Mouse (Mus musculus): ENCODE results near the gene Skap2. TPM values are rescaled to one million over a fixed set of nuclear protein-coding genes. Genes with fewer than 3 reads are reported as not detected.

Skap2 gene
- polyA plus RNA-seq, 1 experiment from 2014 or later = 18.1 TPM

DNA sequence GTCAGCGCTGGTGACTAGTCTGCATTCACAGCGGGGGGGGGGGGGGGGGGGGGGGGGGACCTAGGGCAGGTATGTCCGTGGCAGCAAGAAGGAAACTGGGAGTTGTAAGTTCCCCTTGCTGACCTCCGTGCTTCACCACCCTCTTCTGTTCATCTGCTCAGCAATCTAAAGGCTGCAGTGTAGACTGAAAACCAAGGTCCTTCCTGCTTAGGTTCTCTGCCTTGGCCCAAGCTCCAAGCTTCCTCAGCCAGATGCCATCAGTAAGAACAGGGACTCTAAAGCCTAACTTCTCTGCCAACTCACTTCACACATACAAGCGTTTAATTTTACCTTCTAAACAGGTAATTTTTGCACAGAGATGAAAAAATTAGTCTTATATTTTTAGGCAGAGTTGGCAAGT, 10.0 kb upstream of the Skap2 start:
- H3K27ac ChIP-seq = no peak overlapping the region

DNA sequence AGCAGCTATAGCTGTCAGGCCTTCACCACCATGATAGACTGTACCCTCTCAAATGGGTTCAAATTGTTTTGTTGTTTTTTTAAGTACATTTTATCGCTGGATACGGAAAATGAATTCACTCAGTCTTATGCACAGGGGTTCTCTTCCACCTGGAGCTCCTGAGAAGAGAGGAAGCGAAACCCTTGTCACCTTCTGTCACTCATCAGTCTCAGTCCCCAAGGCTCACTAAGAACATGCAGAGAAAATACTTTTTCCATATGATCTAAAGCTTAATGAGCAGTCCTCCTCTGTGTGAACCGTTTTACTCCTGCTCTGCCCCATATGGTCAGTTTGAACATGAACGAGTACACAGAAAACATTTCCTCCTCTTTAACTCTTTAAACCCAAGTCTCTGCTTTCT, 7.9 kb upstream of the Skap2 start:
- no peaks in the 10 kb centered on the region for H3K27me3 ChIP-seq (ENCODE audit: insufficient read depth, poor library complexity, severe bottlenecking)
- H3K27ac ChIP-seq = no peak overlapping the region
- no peaks in the 10 kb centered on the region for H3K36me3 ChIP-seq
- DNase-seq (ENCODE audit: low spot score) = no peak
- peaks cover 7% of the 10 kb centered on the region; the same call in 1 of the 2 replicates for H3K9me3 ChIP-seq
- 88% methylated on average over 5 of the region's 5 CpGs for WGBS
- H3K4me1 ChIP-seq (replicated peaks) = no peaks in the 10 kb centered on the region
- H3K4me3 ChIP-seq = no peak overlapping the region

More for the DNA sequence above, 10.0 kb upstream of the Skap2 start:
- Histone ChIP-seq H3K27me3 (ENCODE audit: insufficient read depth, poor library complexity, severe bottlenecking) (no peaks in the 10 kb centered on the region), H3K9me3 (peaks cover 9% of the 10 kb centered on the region; the same call in 1 of the 2 replicates), H3K36me3 (no peaks in the 10 kb centered on the region), H3K4me3 (no peak overlapping the region), H3K4me1 (replicated peaks) (no peaks in the 10 kb centered on the region)
- 40% methylated on average over 5 of the region's 5 CpGs for WGBS
- DNase-seq (ENCODE audit: low spot score) = no peak

DNA sequence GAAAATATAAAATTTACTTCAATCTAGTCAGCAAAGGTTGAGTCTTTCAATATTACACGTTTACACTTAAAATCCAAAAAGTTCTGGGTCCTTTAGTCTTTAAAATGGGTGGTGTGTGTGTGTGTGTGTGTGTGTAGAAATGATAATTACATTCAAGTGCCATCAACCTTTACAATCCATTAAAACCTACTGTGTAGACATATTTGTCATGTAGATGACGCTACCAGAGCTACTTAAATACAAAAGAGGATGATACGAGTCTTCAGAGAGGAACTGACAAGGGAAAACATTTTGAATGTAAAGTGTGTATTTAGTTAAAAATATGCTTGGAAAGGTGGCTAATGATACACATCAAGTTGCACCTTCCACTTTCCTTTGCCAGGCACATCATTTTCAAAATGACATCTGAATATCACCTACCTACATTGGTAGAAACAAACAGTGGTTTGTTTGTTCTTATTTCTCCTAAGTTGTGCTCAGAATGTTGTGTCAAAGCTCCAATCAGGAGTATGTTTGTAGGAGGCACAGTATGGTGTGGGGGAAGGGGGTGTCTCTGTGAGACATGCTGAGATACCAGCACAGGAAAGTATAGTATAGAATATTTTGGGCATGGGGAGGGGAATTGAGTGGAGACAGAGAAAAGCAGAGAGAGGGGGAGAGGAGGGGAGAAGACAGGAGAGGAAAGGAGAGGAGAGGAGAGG, 1.0 kb upstream of the Skap2 start:
- peaks cover 38% of the 10 kb centered on the region for H3K27me3 ChIP-seq (ENCODE audit: insufficient read depth, poor library complexity, severe bottlenecking)
- H3K4me3 ChIP-seq = peak overlapping the region; percentile 69
- H3K36me3 ChIP-seq = no peaks in the 10 kb centered on the region
- 16% methylated on average over 3 of the region's 3 CpGs for WGBS
- H3K9me3 ChIP-seq = no peaks in the 10 kb centered on the region
- no peak for DNase-seq (ENCODE audit: low spot score)
- peak overlapping the region; percentile 92 for H3K27ac ChIP-seq
- H3K4me1 ChIP-seq (replicated peaks) = peaks cover 18% of the 10 kb centered on the region

DNA sequence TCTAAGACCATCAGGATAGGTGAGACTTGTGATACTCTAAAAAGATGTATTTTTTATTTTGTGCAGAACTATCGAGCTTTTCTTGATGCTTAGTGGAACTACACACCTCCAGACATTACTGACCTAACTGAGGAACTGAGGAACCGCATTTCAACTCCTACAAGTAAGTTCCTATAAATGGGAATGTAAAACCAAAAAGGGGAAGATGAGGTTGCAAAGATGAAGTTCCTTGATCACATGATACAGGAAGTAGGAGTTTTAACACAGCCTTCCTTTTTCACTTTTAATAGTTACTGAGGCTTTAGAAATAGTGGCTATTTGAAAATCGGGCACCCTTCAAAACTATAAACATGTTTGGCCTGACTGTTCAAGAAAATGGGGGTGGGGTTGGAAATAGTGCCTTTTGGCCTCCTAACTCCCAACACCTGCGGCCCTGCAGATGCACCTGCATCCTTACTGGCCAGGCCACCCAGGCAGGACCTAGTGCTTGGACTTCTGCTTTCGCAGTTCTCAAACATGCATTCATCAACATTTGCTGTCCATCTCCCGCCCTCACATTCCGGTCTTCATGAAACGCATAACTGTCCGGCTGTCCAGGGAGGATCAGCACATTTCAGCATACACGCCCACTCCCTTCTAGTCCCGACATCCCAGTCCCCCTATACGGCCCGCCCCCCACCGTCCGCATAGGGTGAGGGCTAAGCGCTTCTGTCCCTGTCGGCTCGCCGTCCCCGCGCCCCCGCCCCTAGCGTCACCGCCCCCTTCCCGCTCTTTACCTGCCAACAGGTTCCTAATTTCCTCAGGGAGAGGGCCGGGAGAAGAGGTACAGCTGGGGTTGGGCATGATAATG, 565 bp downstream of the Skap2 start:
- no peak for DNase-seq (ENCODE audit: low spot score)
- 9% methylated on average over 26 of the region's 26 CpGs for WGBS

GRCm38 (mm10) chr6:52009385-52009784, 3.0 kb downstream of the Skap2 start:
- no peak overlapping the region for H3K4me3 ChIP-seq
- H3K9me3 ChIP-seq = no peaks in the 10 kb centered on the region
- 64% methylated on average over 6 of the region's 6 CpGs for WGBS
- H3K27me3 ChIP-seq (ENCODE audit: insufficient read depth, poor library complexity, severe bottlenecking) = peaks cover 79% of the 10 kb centered on the region
- H3K4me1 ChIP-seq (replicated peaks) = peaks cover 26% of the 10 kb centered on the region
- no peak for DNase-seq (ENCODE audit: low spot score)
- no peaks in the 10 kb centered on the region for H3K36me3 ChIP-seq
- H3K27ac ChIP-seq = no peak overlapping the region

More for the DNA sequence above, 565 bp downstream of the Skap2 start:
- Histone ChIP-seq H3K27me3 (ENCODE audit: insufficient read depth, poor library complexity, severe bottlenecking) (peaks cover 55% of the 10 kb centered on the region), H3K4me1 (replicated peaks) (peaks cover 18% of the 10 kb centered on the region), H3K36me3 (no peaks in the 10 kb centered on the region), H3K4me3 (peak overlapping the region; percentile 69), H3K9me3 (no peaks in the 10 kb centered on the region), H3K27ac (peak overlapping the region; percentile 92)

GRCm38 (mm10) chr6:52008757-52009156, 3.6 kb downstream of the Skap2 start:
- 45% methylated on average over 3 of the region's 3 CpGs for WGBS
- Histone ChIP-seq H3K36me3 (no peaks in the 10 kb centered on the region), H3K27ac (no peak overlapping the region), H3K27me3 (ENCODE audit: insufficient read depth, poor library complexity, severe bottlenecking) (peaks cover 85% of the 10 kb centered on the region), H3K4me3 (no peak overlapping the region), H3K4me1 (replicated peaks) (peaks cover 24% of the 10 kb centered on the region), H3K9me3 (no peaks in the 10 kb centered on the region)
- DNase-seq (ENCODE audit: low spot score) = no peak

- DNase-seq (ENCODE audit: low spot score) = peak; percentile 42
- H3K9me3 ChIP-seq = no peaks in the 10 kb centered on the region
- H3K4me1 ChIP-seq (replicated peaks) = peaks cover 9% of the 10 kb centered on the region
- H3K36me3 ChIP-seq = no peaks in the 10 kb centered on the region
- no peak overlapping the region for H3K27ac ChIP-seq
- peaks cover 97% of the 10 kb centered on the region for H3K27me3 ChIP-seq (ENCODE audit: insufficient read depth, poor library complexity, severe bottlenecking)
- 3% methylated on average over 13 of the region's 13 CpGs for WGBS
- H3K4me3 ChIP-seq = 0 out of 2 replicates have a peak overlapping the region, but pooled peaks have one; percentile 27
Observed at GRCm38 (mm10) chr6:52006649-52007218, 5.6 kb downstream of the Skap2 start.

- under 1% methylated on average over 19 of the region's 19 CpGs for WGBS
- Histone ChIP-seq H3K36me3 (no peaks in the 10 kb centered on the region), H3K4me3 (peak overlapping the region; percentile 27; the same call in 1 of the 2 replicates), H3K9me3 (no peaks in the 10 kb centered on the region), H3K4me1 (replicated peaks) (peaks cover 8% of the 10 kb centered on the region), H3K27me3 (ENCODE audit: insufficient read depth, poor library complexity, severe bottlenecking) (peaks cover 97% of the 10 kb centered on the region), H3K27ac (no peak overlapping the region)
- peak; percentile 69 for DNase-seq (ENCODE audit: low spot score)
Observed at GRCm38 (mm10) chr6:52005963-52006648, 6.2 kb downstream of the Skap2 start.

GRCm38 (mm10) chr6:52005616-52005962, 6.8 kb downstream of the Skap2 start:
- Histone ChIP-seq H3K4me3 (no peak overlapping the region), H3K4me1 (replicated peaks) (peaks cover 8% of the 10 kb centered on the region), H3K36me3 (no peaks in the 10 kb centered on the region), H3K27ac (no peak overlapping the region), H3K9me3 (no peaks in the 10 kb centered on the region), H3K27me3 (ENCODE audit: insufficient read depth, poor library complexity, severe bottlenecking) (peaks cover 97% of the 10 kb centered on the region)
- 10% methylated on average over 8 of the region's 8 CpGs for WGBS
- no peak for DNase-seq (ENCODE audit: low spot score)

GRCm38 (mm10) chr6:52004995-52005394, 7.4 kb downstream of the Skap2 start:
- WGBS = 39% methylated on average over 3 of the region's 3 CpGs
- H3K36me3 ChIP-seq = no peaks in the 10 kb centered on the region
- peaks cover 93% of the 10 kb centered on the region for H3K27me3 ChIP-seq (ENCODE audit: insufficient read depth, poor library complexity, severe bottlenecking)
- no peaks in the 10 kb centered on the region for H3K9me3 ChIP-seq
- H3K27ac ChIP-seq = no peak overlapping the region
- H3K4me3 ChIP-seq = no peak overlapping the region
- peak; percentile 27 for DNase-seq (ENCODE audit: low spot score)
- peaks cover 8% of the 10 kb centered on the region for H3K4me1 ChIP-seq (replicated peaks)

DNA sequence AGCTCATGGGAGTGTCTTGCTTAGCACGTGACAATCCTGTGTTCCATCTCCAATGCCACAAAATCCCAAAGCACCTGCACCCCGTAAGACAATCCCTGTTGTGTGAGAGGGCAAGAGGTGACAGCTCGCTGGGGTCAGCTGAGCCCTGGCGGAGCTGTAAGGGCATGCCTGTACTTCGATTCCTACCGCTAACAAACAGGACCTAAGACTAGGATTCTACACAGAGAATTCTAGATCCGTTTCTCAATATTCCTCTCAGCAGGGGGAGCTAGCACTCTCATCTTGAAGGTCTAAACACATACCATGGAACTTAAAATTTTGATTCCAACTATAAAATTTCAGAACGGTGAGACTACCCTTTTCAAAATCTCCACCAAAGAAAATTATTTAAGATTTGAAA, 9.7 kb downstream of the Skap2 start:
- peaks cover 77% of the 10 kb centered on the region for H3K27me3 ChIP-seq (ENCODE audit: insufficient read depth, poor library complexity, severe bottlenecking)
- H3K9me3 ChIP-seq = no peaks in the 10 kb centered on the region
- H3K27ac ChIP-seq = no peak overlapping the region
- H3K4me1 ChIP-seq (replicated peaks) = peaks cover 8% of the 10 kb centered on the region
- WGBS = 31% methylated on average over 8 of the region's 8 CpGs
- no peaks in the 10 kb centered on the region for H3K36me3 ChIP-seq
- no peak for DNase-seq (ENCODE audit: low spot score)
- H3K4me3 ChIP-seq = no peak overlapping the region

- WGBS = 81% methylated on average over 4 of the region's 4 CpGs
- H3K36me3 ChIP-seq = no peaks in the 10 kb centered on the region
- H3K27me3 ChIP-seq (ENCODE audit: insufficient read depth, poor library complexity, severe bottlenecking) = peaks cover 41% of the 10 kb centered on the region
- no peak overlapping the region for H3K27ac ChIP-seq
- no peaks in the 10 kb centered on the region for H3K4me1 ChIP-seq (replicated peaks)
- H3K4me3 ChIP-seq = no peak overlapping the region
- DNase-seq (ENCODE audit: low spot score) = no peak
- H3K9me3 ChIP-seq = no peaks in the 10 kb centered on the region
Observed at GRCm38 (mm10) chr6:51999157-51999478, 13.2 kb downstream of the Skap2 start.
